Mouse (Mus musculus): ENCODE measurements around the gene Macrod2. TPM values are rescaled to one million over a fixed set of nuclear protein-coding genes. Genes with fewer than 3 reads are reported as not detected.

Macrod2 gene
- total and polyA plus RNA-seq, 2 experiments from 2014 or later, result 49.7 to 80.7 TPM

DNA sequence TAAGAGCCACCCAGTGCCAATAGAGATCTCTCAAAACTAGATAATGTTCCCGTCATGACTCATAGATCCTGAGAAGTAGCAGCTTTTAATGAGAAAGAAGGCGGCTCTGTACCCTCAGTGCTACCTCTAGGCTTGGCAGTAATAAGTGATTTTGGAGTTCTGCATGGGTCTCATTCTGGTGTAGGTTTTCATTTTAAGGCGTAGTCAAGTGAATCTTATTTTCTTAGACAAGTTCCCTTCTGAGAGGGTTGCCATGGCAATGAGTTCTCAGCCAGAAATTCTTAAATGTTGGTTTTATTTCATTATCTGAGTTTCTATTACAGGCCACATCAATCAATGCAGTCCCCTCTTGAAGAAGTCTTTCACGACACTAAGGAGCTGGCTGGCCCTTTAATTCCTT lies 1127.0 kb downstream of the Macrod2 start:
- Histone ChIP-seq H3K36me3 (ENCODE audit: insufficient read depth) (no peaks in the 10 kb centered on the region), H3K4me3 (ENCODE audit: low read depth, low read length) (no peak overlapping the region), H3K4me1 (ENCODE audit: insufficient read depth) (no peaks in the 10 kb centered on the region), H3K9ac (no peak overlapping the region), H3K27ac (ENCODE audit: low read depth, low read length) (no peak overlapping the region), H3K27me3 (ENCODE audit: insufficient read depth, low read length) (no peaks in the 10 kb centered on the region), H3K9me3 (ENCODE audit: low read length) (no peaks in the 10 kb centered on the region), H3K4me2 (ENCODE audit: low read depth) (no peak overlapping the region)
- no peak for TF ChIP-seq CTCF (IDR thresholded peaks at IDR 0.05; ENCODE audit: low read depth)
- DNase-seq, result peak; percentile 43
- WGBS, result 44% methylated on average over 4 of the region's 4 CpGs
- peak; percentile 36; the same call in 1 of the 2 replicates for ATAC-seq

DNA sequence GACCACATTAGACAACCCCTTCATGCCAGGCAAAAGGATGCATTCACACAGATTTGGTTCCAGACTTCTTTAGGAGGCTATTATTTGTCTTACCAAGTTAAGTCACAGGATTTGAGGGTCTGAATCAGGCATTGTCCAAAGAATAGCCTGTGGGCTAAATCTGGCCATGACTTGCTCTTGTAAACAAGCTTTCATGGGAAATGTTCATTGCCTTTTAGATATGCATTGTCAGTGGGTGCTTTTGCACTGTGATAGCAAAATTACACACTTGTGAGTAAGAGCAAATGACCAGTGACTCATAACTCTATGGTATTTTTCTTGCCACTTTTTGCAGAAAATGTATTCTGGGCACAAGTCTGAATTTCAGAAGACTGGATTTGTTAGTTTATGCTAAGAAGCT lies 1150.8 kb downstream of the Macrod2 start:
- H3K4me1 ChIP-seq (ENCODE audit: insufficient read depth), result no peaks in the 10 kb centered on the region
- DNase-seq, result no peak
- no peak overlapping the region for H3K27ac ChIP-seq (ENCODE audit: low read depth, low read length)
- no peaks in the 10 kb centered on the region for H3K27me3 ChIP-seq (ENCODE audit: insufficient read depth, low read length)
- TF ChIP-seq CTCF (IDR thresholded peaks at IDR 0.05; ENCODE audit: low read depth), result no peak
- H3K4me2 ChIP-seq (ENCODE audit: low read depth), result no peak overlapping the region
- no peaks in the 10 kb centered on the region for H3K36me3 ChIP-seq (ENCODE audit: insufficient read depth)
- no peak overlapping the region for H3K4me3 ChIP-seq (ENCODE audit: low read depth, low read length)
- ATAC-seq, result no peak
- no peaks in the 10 kb centered on the region for H3K9me3 ChIP-seq (ENCODE audit: low read length)
- H3K9ac ChIP-seq, result no peak overlapping the region

DNA sequence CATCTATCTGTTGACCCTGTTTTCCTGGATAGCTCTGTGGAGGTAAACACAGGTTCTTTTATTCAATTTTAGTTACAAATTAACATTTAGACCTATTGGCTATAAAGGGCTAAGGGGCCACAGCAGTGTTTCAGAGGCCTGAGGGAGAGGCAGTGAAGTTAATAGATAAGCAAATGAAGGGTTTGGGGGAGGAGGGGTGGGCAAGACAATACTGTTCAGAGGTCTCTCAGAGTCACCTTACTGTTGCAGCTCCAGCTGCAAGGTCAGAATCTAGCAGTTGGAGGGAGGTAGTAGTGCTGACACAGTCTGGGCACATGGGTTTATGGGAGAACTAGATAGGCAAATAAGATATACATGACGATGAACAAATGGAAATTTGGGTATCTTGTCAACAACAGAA lies 1156.6 kb downstream of the Macrod2 start:
- Histone ChIP-seq H3K27ac (ENCODE audit: low read depth, low read length) (no peak overlapping the region), H3K4me3 (ENCODE audit: low read depth, low read length) (no peak overlapping the region), H3K9ac (no peak overlapping the region), H3K4me1 (ENCODE audit: insufficient read depth) (no peaks in the 10 kb centered on the region), H3K36me3 (ENCODE audit: insufficient read depth) (no peaks in the 10 kb centered on the region), H3K27me3 (ENCODE audit: insufficient read depth, low read length) (no peaks in the 10 kb centered on the region), H3K9me3 (ENCODE audit: low read length) (no peaks in the 10 kb centered on the region), H3K4me2 (ENCODE audit: low read depth) (no peak overlapping the region)
- DNase-seq (no peak), ATAC-seq (no peak)
- no peak for TF ChIP-seq CTCF (IDR thresholded peaks at IDR 0.05; ENCODE audit: low read depth)
- 97% methylated on average over 1 of the region's 1 CpGs for WGBS

DNA sequence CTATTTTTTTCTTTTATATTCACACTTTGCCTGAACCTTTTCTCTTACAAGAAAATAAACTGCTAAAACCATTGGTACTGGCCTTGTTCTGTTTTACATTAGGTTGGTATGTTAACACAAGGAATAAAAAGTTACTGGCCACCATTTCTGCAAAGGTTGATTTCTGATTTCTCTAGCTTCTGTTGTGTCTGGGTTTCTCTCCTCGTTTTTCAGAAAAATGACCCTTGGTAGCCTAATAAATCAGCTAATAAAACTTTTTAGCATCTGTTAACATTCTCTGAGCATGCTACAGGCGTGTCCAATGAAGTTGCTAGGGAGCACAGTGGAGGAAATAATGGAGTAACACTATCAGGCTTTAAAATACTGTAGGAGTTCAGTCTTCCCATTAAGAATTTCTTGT lies 1161.6 kb downstream of the Macrod2 start:
- H3K4me3 ChIP-seq (ENCODE audit: low read depth, low read length), result no peak overlapping the region
- no peak for ATAC-seq
- no peak for DNase-seq
- no peaks in the 10 kb centered on the region for H3K27me3 ChIP-seq (ENCODE audit: insufficient read depth, low read length)
- H3K4me2 ChIP-seq (ENCODE audit: low read depth), result no peak overlapping the region
- no peaks in the 10 kb centered on the region for H3K9me3 ChIP-seq (ENCODE audit: low read length)
- no peak overlapping the region for H3K9ac ChIP-seq
- TF ChIP-seq CTCF (IDR thresholded peaks at IDR 0.05; ENCODE audit: low read depth), result no peak
- 80% methylated on average over 2 of the region's 2 CpGs for WGBS
- no peaks in the 10 kb centered on the region for H3K36me3 ChIP-seq (ENCODE audit: insufficient read depth)
- no peaks in the 10 kb centered on the region for H3K4me1 ChIP-seq (ENCODE audit: insufficient read depth)
- H3K27ac ChIP-seq (ENCODE audit: low read depth, low read length), result no peak overlapping the region

DNA sequence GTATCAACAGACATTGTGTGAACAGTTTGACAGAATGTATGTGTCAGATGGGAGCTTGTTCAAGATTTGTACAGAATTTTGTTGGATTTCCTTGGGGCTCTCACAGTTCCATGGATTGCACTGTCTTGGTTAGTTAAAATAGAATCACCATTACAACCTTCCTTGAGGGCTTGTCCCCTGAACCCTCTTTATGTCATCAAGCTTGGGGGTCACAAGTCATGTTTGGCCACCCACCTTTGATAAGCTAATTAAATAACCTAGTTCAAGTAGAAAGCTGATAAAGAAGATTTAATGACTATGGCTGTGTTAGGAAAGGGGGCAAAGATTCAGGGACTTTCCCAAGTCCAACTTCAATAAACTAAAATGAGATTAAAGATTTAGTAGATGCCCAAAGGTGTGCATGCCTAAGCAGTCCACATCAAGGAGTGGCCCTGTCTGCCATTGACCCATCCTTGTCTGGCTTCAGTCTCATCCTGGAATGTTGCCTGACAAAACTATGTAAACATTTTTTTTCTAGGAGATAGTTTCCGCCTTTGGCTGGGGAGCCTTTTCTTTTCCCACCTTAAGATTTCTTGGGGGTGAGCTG lies 1163.2 kb downstream of the Macrod2 start:
- Histone ChIP-seq H3K4me3 (ENCODE audit: low read depth, low read length) (no peak overlapping the region), H3K36me3 (ENCODE audit: insufficient read depth) (no peaks in the 10 kb centered on the region), H3K27ac (ENCODE audit: low read depth, low read length) (no peak overlapping the region), H3K9me3 (ENCODE audit: low read length) (no peaks in the 10 kb centered on the region), H3K4me1 (ENCODE audit: insufficient read depth) (no peaks in the 10 kb centered on the region), H3K27me3 (ENCODE audit: insufficient read depth, low read length) (no peaks in the 10 kb centered on the region), H3K9ac (no peak overlapping the region), H3K4me2 (ENCODE audit: low read depth) (no peak overlapping the region)
- WGBS, result 75% methylated on average over 1 of the region's 1 CpGs
- ATAC-seq, result no peak
- no peak for TF ChIP-seq CTCF (IDR thresholded peaks at IDR 0.05; ENCODE audit: low read depth)
- DNase-seq, result no peak

DNA sequence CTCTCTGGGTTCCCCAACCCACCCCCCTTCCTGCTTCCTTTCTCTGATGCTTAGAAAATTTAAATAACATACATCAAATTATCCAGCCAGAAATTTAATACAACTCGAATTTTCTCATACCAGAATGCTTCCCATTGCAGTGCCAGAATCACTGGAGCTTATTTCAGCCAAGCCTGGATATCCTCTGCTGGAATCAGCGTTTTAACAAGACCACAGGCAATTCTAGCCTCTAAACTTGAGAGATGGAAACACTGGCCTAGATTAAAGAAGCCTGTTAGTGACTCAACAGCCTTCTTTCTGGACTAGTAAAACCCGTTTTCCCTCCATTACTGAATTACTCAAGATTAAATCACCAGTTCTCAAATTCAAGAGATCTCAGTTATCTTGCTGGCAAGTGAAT lies 1170.9 kb downstream of the Macrod2 start:
- Histone ChIP-seq H3K4me1 (ENCODE audit: insufficient read depth) (no peaks in the 10 kb centered on the region), H3K4me3 (ENCODE audit: low read depth, low read length) (no peak overlapping the region), H3K9ac (no peak overlapping the region), H3K36me3 (ENCODE audit: insufficient read depth) (no peaks in the 10 kb centered on the region), H3K4me2 (ENCODE audit: low read depth) (no peak overlapping the region), H3K27me3 (ENCODE audit: insufficient read depth, low read length) (no peaks in the 10 kb centered on the region), H3K27ac (ENCODE audit: low read depth, low read length) (no peak overlapping the region), H3K9me3 (ENCODE audit: low read length) (no peaks in the 10 kb centered on the region)
- no peak for TF ChIP-seq CTCF (IDR thresholded peaks at IDR 0.05; ENCODE audit: low read depth)
- DNase-seq (no peak), ATAC-seq (no peak)
- 59% methylated on average over 3 of the region's 3 CpGs for WGBS

DNA sequence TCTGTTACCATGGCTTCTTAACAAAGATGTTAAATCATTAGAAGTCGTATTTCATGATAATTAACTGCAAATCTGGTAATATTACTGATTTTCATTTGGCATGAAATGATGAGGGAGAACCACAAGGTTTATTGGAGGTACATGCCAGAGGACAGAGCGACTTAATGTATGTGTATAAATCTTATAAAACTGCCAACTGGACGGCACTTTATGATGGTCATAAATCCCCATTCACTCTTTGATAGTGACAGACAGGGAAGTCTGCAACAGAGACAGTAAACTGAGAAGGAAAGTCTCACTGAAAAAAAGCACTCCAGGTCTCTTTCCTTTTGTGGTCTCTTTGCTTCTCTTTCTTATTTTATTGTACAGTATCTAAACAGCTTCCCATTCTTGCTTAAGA lies 1176.3 kb downstream of the Macrod2 start:
- Histone ChIP-seq H3K4me2 (ENCODE audit: low read depth) (no peak overlapping the region), H3K9me3 (ENCODE audit: low read length) (no peaks in the 10 kb centered on the region), H3K36me3 (ENCODE audit: insufficient read depth) (no peaks in the 10 kb centered on the region), H3K4me3 (ENCODE audit: low read depth, low read length) (no peak overlapping the region), H3K9ac (no peak overlapping the region), H3K4me1 (ENCODE audit: insufficient read depth) (no peaks in the 10 kb centered on the region), H3K27ac (ENCODE audit: low read depth, low read length) (no peak overlapping the region), H3K27me3 (ENCODE audit: insufficient read depth, low read length) (no peaks in the 10 kb centered on the region)
- WGBS, result 58% methylated on average over 3 of the region's 3 CpGs
- no peak for TF ChIP-seq CTCF (IDR thresholded peaks at IDR 0.05; ENCODE audit: low read depth)
- ATAC-seq (no peak), DNase-seq (no peak)

DNA sequence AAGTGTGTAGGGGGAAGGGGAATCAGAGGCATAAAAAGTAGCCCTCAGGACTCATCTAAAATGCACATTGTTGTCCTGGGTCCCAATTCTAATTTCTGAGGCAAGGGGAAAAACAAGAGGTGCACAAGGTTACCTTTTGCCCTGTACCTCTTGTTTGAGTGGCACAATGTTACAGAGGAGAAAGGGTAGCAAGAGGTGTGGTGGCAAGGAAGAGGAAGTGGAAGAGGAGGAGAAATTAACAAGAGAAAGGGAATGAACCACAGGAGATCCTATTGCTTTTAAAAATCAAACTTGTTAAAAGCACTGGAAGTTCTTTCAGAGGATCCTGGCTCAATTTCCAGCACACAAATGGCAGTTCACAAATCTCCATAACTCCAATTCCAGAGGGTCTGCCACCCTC lies 1183.1 kb downstream of the Macrod2 start:
- H3K27ac ChIP-seq (ENCODE audit: low read depth, low read length), result no peak overlapping the region
- no peak overlapping the region for H3K4me3 ChIP-seq (ENCODE audit: low read depth, low read length)
- no peaks in the 10 kb centered on the region for H3K27me3 ChIP-seq (ENCODE audit: insufficient read depth, low read length)
- H3K4me2 ChIP-seq (ENCODE audit: low read depth), result no peak overlapping the region
- no peaks in the 10 kb centered on the region for H3K9me3 ChIP-seq (ENCODE audit: low read length)
- H3K9ac ChIP-seq, result no peak overlapping the region
- H3K36me3 ChIP-seq (ENCODE audit: insufficient read depth), result no peaks in the 10 kb centered on the region
- ATAC-seq (no peak), DNase-seq (no peak)
- H3K4me1 ChIP-seq (ENCODE audit: insufficient read depth), result no peaks in the 10 kb centered on the region
- no peak for TF ChIP-seq CTCF (IDR thresholded peaks at IDR 0.05; ENCODE audit: low read depth)

Data from forebrain, postnatal 0 days (tissue).